Mouse (Mus musculus): ENCODE data around the gene Abhd13.

- no peak for TF ChIP-seq GATA1 (IDR thresholded peaks at IDR 0.05; ENCODE audit: borderline replicate concordance, low read length)
- no peak for TF ChIP-seq FLI1 (IDR thresholded peaks at IDR 0.05; ENCODE audit: low read length)
These were observed 28.2 kb upstream of the Abhd13 start for GRCm38 (mm10) chr8:9949134-9949890.

Measured in megakaryocyte, embryonic 14.5 days (primary cell).